Mouse (Mus musculus) B cell, adult 67 days (primary cell): ENCODE measurements around the gene Itgb7. TPM values are rescaled to one million over a fixed set of nuclear protein-coding genes. Genes with fewer than 3 reads are reported as not detected.

Source experiments
- total RNA-seq, 2 experiments: library from RNA; stranded (reverse); gene quantifications; 4 replicates each; pipeline ENCODE4 v1.2.4; 2023

The Itgb7 gene
- total RNA-seq: 100 to 1,000 TPM; 229 to 246 TPM

DNA sequence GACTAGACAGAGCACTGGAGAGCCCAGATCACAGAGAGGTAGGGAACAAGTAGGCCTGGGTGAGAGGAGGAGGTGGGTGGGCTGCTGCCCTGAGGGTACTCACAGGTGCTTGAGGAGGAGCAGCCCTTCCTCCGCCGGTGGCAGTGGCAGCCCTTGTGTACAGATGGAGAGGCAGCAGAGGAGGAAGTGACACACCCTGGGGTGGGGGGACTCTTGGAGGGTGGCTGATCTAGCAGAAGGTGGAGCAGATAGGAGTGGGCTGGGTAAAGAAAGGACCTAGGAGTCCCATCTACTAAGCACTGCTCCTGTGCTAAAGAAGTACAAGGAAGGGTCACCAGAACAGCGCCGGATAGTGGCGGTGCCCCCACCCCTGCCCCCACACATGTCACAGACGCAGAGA is at the start of gene Itgb7:
Gene Itgb7 (minus strand): TSS at position 197 of the 400 bp plus-strand sequence.

DNA sequence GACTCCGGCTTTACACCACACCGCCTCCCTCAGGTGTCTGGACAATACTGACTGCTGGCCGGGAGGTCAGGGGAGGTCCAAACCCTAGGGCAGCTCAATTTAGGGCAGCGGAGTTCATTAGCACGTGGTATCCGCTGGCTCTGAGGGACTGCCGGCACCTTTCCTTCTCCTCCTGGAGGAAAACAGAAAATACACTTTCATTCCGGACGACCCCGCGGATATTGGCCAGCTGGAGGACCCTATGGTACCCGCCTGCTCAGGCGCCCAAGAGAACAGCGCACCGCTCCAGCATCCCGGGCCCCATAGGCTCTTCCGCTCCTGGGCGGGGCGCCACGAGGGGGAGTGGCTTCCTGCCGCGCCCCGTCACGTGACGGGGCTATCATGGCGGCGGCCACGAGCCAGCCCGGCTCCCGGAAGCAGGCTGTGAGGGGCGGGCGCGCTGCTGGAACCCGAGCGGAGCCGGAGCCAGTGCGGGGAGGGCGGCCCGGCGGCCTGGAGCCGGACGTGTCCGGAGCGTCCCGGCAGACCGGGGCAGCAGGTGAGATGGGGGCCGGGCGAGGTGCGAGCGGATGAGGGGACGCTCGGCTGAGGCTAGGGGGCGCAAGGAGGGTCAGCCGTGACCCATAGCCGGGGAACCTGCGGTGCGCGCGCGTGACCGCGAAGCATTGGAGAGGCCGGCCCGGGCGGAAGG is 47.5 kb upstream of the Itgb7 start, which contains the start of gene Mfsd5:
Gene Mfsd5 (plus strand): TSS at position 363 of the 691 bp plus-strand sequence.

GRCm38 (mm10) chr15:102270274-102270960 is 38.7 kb upstream of the Itgb7 start, which contains the start of gene Gm9918:
Gene Gm9918 (plus strand): TSS chr15:102270563.

GRCm38 (mm10) chr15:102257202-102258075 is 25.7 kb upstream of the Itgb7 start, which contains the start of gene Rarg:
Gene Rarg (minus strand): TSS chr15:102257517.

GRCm38 (mm10) chr15:102204674-102205505 is 26.9 kb downstream of the Itgb7 start, which contains the start of gene Csad:
Gene Csad (minus strand): TSS chr15:102204724.

GRCm38 (mm10) chr15:102202971-102203834 is 28.5 kb downstream of the Itgb7 start, which contains the start of gene Zfp740:
Gene Zfp740 (plus strand): TSS chr15:102203249.

Other genes with a start within 250 kb of the Itgb7 start
- not detected for gene Krt8, start 227.5 kb downstream of the Itgb7 start, total RNA-seq
- not detected for gene Krt18, start 203.8 kb downstream of the Itgb7 start, total RNA-seq
- gene Eif4b, start 158.2 kb downstream of the Itgb7 start, total RNA-seq: 100 to 1,000 TPM; 241 to 248 TPM
- gene Tns2, start 131.5 kb downstream of the Itgb7 start, total RNA-seq: under 1 TPM; 0.15 to 0.77 TPM
- gene Spryd3, start 95.7 kb downstream of the Itgb7 start, total RNA-seq: 10 to 100 TPM; 37.2 to 42.0 TPM
- not detected for gene Igfbp6, start 87.6 kb downstream of the Itgb7 start, total RNA-seq
- gene Soat2, start 81.4 kb downstream of the Itgb7 start, total RNA-seq: under 1 TPM; 0.41 to 0.50 TPM
- gene Zfp740, start 28.7 kb downstream of the Itgb7 start, total RNA-seq: 100 to 1,000 TPM; 146 to 149 TPM
- 10 to 100 TPM; 23.3 to 26.4 TPM for gene Csad, start 27.2 kb downstream of the Itgb7 start, total RNA-seq
- under 1 TPM in 1 of 2 experiments, not detected in 1; 0.38 TPM for gene Rarg, start 25.6 kb upstream of the Itgb7 start, total RNA-seq
- not detected for gene Gm9918, start 38.6 kb upstream of the Itgb7 start, total RNA-seq
- gene Mfsd5, start 47.5 kb upstream of the Itgb7 start, total RNA-seq: 10 to 100 TPM; 28.8 to 32.5 TPM
- gene Espl1, start 64.3 kb upstream of the Itgb7 start, total RNA-seq: 1 to 10 TPM in 1 of 2 experiments, under 1 TPM in 1; 0.93 to 1.3 TPM
- 100 to 1,000 TPM; 526 to 540 TPM for gene Pfdn5, start 94.2 kb upstream of the Itgb7 start, total RNA-seq
- 10 to 100 TPM; 70.1 to 72.8 TPM for gene Myg1, start 99.8 kb upstream of the Itgb7 start, total RNA-seq
- gene Aaas, start 118.8 kb upstream of the Itgb7 start, total RNA-seq: 10 to 100 TPM; 60.7 to 62.9 TPM
- gene Sp7, start 135.2 kb upstream of the Itgb7 start, total RNA-seq: not detected
- 100 to 1,000 TPM; 183 TPM for gene Sp1, start 174.2 kb upstream of the Itgb7 start, total RNA-seq
- gene Amhr2, start 213.4 kb upstream of the Itgb7 start, total RNA-seq: 1 to 10 TPM in 1 of 2 experiments, under 1 TPM in 1; 0.74 to 2.6 TPM
- 100 to 1,000 TPM in 1 of 2 experiments, 10 to 100 TPM in 1; 95.8 to 104 TPM for gene Prr13, start 227.1 kb upstream of the Itgb7 start, total RNA-seq
- gene Pcbp2, start 238.6 kb upstream of the Itgb7 start, total RNA-seq: 100 to 1,000 TPM; 699 to 726 TPM